Mouse (Mus musculus): Measurements from ENCODE around the gene Olfr669. TPM values are rescaled to one million over a fixed set of nuclear protein-coding genes. Genes with fewer than 3 reads are reported as not detected.

Olfr669 gene
- polyA plus RNA-seq (2012; rRNA removed) = not detected in 2 replicates

DNA sequence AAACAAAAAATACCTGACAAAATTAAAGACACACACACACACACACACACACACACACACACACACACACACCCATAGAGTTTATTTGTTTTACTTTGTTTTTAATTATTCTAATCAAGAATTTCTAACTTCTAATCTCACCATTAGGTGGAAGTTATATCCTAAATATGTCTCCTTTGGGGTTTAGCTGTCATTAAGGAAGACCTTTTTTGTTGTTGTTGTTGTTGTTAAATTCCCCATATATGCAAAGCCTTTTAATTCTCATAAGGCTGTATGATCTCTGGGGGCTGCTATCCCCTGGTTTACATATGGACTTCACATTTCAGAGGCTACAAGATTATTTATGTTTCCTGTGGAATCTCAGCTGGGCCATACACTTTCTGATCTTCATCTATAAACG lies at the start of gene Olfr669:
Gene Olfr669, plus strand, starts transcription at position 301 of the 400 bp plus-strand sequence.

DNA sequence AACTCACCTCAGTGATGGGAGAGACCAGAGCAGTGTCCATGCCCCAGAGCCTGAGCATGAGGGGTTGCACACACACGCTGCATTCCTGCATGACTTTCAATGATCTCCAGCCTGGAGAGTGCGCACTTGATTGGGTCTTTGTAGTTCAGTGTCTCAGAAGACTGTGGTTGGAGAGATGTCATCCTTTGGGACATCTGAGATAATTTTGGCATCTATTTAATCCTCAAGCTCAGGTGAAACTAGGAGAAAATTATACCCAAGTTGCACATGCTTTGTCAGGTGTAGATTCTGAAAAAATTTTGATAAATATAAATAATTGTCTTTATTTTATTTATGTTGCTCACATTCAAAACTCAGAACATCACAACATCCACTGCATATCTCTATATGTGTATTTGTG lies 38.2 kb upstream of the Olfr669 start, which contains the start of gene Olfr666:
Gene Olfr666, minus strand, starts transcription at position 101 of the 400 bp plus-strand sequence.

DNA sequence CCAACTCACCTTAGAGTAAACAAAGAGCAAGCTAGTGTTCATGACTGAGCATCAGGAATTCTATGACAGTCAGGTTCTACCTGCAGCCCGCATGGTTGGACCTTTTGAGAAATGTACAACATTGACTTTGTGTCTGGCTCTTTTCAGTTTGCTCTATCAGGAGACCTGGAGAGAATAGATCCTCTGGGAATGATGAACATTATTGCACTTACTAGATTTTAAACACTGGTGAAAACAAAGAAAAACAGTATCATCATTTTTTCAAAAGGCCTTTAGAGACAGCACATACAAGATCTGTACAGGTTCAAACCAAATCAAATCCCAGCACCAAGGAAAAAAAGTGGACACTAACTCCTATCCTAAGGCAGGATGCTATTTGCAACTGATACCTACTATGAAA lies 12.7 kb upstream of the Olfr669 start, which contains the start of gene Olfr667:
Gene Olfr667, minus strand, starts transcription at position 101 of the 400 bp plus-strand sequence.

DNA sequence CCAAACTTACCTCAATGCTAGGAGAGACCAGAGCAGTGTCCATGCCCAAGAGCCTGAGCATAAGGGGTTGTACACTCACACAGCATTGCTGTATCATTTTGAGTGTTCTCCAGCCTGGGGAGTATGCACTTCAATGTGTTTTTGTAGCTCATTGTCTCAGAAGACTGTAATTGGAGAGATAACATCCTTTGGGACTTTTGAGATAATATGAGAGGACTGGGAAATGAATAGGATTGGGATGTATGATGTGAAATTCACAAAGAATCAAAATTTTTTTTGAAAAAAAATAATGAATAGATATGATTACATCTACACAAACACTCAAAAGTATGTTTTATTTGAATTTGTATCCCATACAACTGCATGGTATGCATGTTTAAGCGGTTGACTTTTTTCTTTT lies 6.1 kb upstream of the Olfr669 start, which contains the start of gene Olfr668:
Gene Olfr668, minus strand, starts transcription at position 101 of the 400 bp plus-strand sequence.

DNA sequence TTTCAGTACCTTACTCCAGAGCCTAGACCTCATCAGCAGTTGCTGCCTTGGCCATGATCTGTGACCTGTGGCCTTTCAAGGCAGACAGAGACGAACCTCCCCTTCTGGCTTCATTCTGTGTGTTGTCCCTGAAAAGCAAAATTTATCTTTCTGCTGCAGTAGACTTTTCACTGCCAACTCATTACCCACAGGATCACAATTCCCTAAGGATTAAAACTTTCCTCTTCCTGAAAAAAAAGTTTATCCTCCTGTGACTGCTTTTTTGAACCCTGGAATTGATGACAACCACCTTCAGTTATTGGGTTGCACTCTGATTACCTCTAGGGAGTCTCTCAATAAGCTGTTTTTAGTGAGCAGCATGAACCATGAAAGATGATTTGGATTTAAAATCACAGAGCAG lies 28.5 kb downstream of the Olfr669 start, which contains the start of gene Olfr670:
Gene Olfr670, minus strand, starts transcription at position 101 of the 400 bp plus-strand sequence.

DNA sequence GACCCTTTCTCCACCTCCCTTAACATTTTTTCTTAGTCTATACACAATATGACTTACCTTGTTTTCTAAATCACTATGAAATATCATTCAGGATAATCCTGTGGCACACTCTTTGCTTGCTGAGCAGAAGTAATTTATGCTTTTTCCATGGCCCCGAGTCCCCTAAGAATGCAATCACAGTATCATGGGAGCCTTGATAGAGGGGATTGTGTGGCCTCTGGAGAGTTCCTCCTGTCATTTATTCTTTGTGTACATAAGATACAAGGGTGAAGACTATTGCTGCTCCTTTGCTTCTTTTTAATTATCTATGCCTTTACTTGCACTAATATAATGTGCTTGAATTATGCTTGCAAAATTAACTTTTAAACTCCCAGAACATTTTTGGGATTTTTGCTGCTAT lies 45.0 kb downstream of the Olfr669 start, which contains the start of gene Olfr671:
Gene Olfr671, minus strand, starts transcription at position 101 of the 400 bp plus-strand sequence.

Other genes with a start within 250 kb of the Olfr669 start
- not detected in 2 replicates for gene Olfr661, start 247.7 kb upstream of the Olfr669 start, polyA plus RNA-seq (2012; rRNA removed)
- not detected in 2 replicates for gene Usp17le, start 156.8 kb upstream of the Olfr669 start, polyA plus RNA-seq (2012; rRNA removed)
- gene Usp17lb, start 91.6 kb upstream of the Olfr669 start, polyA plus RNA-seq (2012; rRNA removed) = not detected in 2 replicates
- not detected in 2 replicates for gene Usp17la, start 77.2 kb upstream of the Olfr669 start, polyA plus RNA-seq (2012; rRNA removed)
- not detected in 2 replicates for gene Olfr665, start 56.2 kb upstream of the Olfr669 start, polyA plus RNA-seq (2012; rRNA removed)
- not detected in 2 replicates for gene Olfr666, start 38.3 kb upstream of the Olfr669 start, polyA plus RNA-seq (2012; rRNA removed)
- not detected in 2 replicates for gene Olfr667, start 12.8 kb upstream of the Olfr669 start, polyA plus RNA-seq (2012; rRNA removed)
- gene Olfr668, start 6.2 kb upstream of the Olfr669 start, polyA plus RNA-seq (2012; rRNA removed) = not detected in 2 replicates
- not detected in 2 replicates for gene Olfr670, start 28.4 kb downstream of the Olfr669 start, polyA plus RNA-seq (2012; rRNA removed)
- gene Olfr671, start 44.9 kb downstream of the Olfr669 start, polyA plus RNA-seq (2012; rRNA removed) = not detected in 2 replicates
- gene Olfr672, start 67.8 kb downstream of the Olfr669 start, polyA plus RNA-seq (2012; rRNA removed) = not detected in 2 replicates
- gene Olfr675, start 94.2 kb downstream of the Olfr669 start, polyA plus RNA-seq (2012; rRNA removed) = not detected in 2 replicates
- not detected in 2 replicates for gene Olfr676, start 98.5 kb downstream of the Olfr669 start, polyA plus RNA-seq (2012; rRNA removed)
- gene Olfr677, start 117.1 kb downstream of the Olfr669 start, polyA plus RNA-seq (2012; rRNA removed) = not detected in 2 replicates
- gene Olfr678, start 130.2 kb downstream of the Olfr669 start, polyA plus RNA-seq (2012; rRNA removed) = not detected in 2 replicates
- gene Olfr679, start 147.0 kb downstream of the Olfr669 start, polyA plus RNA-seq (2012; rRNA removed) = not detected in 2 replicates
- gene Olfr680-ps1, start 158.6 kb downstream of the Olfr669 start, polyA plus RNA-seq (2012; rRNA removed) = not detected in 2 replicates
- gene Olfr681, start 182.6 kb downstream of the Olfr669 start, polyA plus RNA-seq (2012; rRNA removed) = not detected in 2 replicates
- not detected in 2 replicates for gene Olfr683, start 212.8 kb downstream of the Olfr669 start, polyA plus RNA-seq (2012; rRNA removed)
- gene Olfr684, start 229.4 kb downstream of the Olfr669 start, polyA plus RNA-seq (2012; rRNA removed) = not detected in 2 replicates